Mouse (Mus musculus) layer of hippocampus, adult 9-10 months (tissue): ENCODE data around the gene S1pr1.

ENCODE experiments used
- DNase-seq: peaks from one replicate; pipeline ENCODE4 v3.0.0; 2022; ENCODE audit warnings: low spot score

Gene S1pr1

GRCm38 (mm10) chr3:115711924-115712807, 2.7 kb downstream of the S1pr1 start:
- no peak for DNase-seq

- DNase-seq, result no peak
Measured at GRCm38 (mm10) chr3:115711393-115711792, 3.5 kb downstream of the S1pr1 start.

- no peak for DNase-seq
Measured at GRCm38 (mm10) chr3:115710051-115710450, 4.8 kb downstream of the S1pr1 start.

GRCm38 (mm10) chr3:115709118-115709574, 5.7 kb downstream of the S1pr1 start:
- no peak for DNase-seq

- no peak for DNase-seq
Measured at GRCm38 (mm10) chr3:115706736-115707135, 8.1 kb downstream of the S1pr1 start.

GRCm38 (mm10) chr3:115704254-115704908, 10.5 kb downstream of the S1pr1 start:
- no peak for DNase-seq

GRCm38 (mm10) chr3:115703720-115704119, 11.2 kb downstream of the S1pr1 start:
- no peak for DNase-seq

- DNase-seq, result no peak
Measured at GRCm38 (mm10) chr3:115702089-115702488, 12.8 kb downstream of the S1pr1 start.

GRCm38 (mm10) chr3:115695194-115695891, 19.5 kb downstream of the S1pr1 start:
- DNase-seq, result no peak

GRCm38 (mm10) chr3:115694168-115694567, 20.7 kb downstream of the S1pr1 start:
- no peak for DNase-seq

- DNase-seq, result no peak
Measured at GRCm38 (mm10) chr3:115693390-115693789, 21.5 kb downstream of the S1pr1 start.

- DNase-seq, result no peak
Measured at GRCm38 (mm10) chr3:115692857-115693256, 22.0 kb downstream of the S1pr1 start.

GRCm38 (mm10) chr3:115692384-115692783, 22.5 kb downstream of the S1pr1 start:
- DNase-seq, result no peak

- no peak for DNase-seq
Measured at GRCm38 (mm10) chr3:115689920-115690319, 25.0 kb downstream of the S1pr1 start.

GRCm38 (mm10) chr3:115689352-115689751, 25.5 kb downstream of the S1pr1 start:
- DNase-seq, result no peak

GRCm38 (mm10) chr3:115687821-115688220, 27.1 kb downstream of the S1pr1 start:
- DNase-seq, result no peak

GRCm38 (mm10) chr3:115682328-115683088, 32.4 kb downstream of the S1pr1 start:
- DNase-seq, result no peak

GRCm38 (mm10) chr3:115681184-115681583, 33.7 kb downstream of the S1pr1 start:
- DNase-seq, result no peak

GRCm38 (mm10) chr3:115679022-115679421, 35.9 kb downstream of the S1pr1 start:
- no peak for DNase-seq

GRCm38 (mm10) chr3:115675546-115676535, 39.0 kb downstream of the S1pr1 start:
- no peak for DNase-seq

GRCm38 (mm10) chr3:115674665-115675064, 40.2 kb downstream of the S1pr1 start:
- DNase-seq, result no peak
